Mouse (Mus musculus): ENCODE results near the gene Slc6a20b. TPM values are rescaled to one million over a fixed set of nuclear protein-coding genes. Genes with fewer than 3 reads are reported as not detected.

Slc6a20b gene
- polyA plus RNA-seq (2012; rRNA removed; ENCODE audit: low replicate concordance), result 1.00 and 1.3 TPM in 2 replicates

DNA sequence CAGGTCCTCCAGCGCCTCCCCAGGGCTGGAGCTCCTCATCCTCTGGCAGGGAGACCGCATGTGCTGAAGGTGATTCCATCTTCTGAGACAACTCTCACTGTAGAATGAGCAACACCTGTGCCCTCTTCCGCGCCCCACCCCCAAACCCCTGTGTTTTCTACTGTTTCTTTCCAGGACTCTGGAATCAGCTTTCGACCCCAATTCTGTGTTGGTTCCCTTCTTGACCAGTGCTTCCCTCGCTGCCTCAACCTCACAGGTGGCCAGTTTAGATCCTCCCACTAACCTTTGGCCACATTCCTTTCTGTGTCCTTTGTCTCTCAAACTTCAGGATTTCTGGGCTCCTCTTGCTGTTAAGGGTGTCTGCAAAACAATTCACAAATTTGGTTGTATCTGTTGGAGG is at the start of gene Slc6a20b:
Gene Slc6a20b, minus strand, starts transcription at position 285 of the 400 bp plus-strand sequence.

DNA sequence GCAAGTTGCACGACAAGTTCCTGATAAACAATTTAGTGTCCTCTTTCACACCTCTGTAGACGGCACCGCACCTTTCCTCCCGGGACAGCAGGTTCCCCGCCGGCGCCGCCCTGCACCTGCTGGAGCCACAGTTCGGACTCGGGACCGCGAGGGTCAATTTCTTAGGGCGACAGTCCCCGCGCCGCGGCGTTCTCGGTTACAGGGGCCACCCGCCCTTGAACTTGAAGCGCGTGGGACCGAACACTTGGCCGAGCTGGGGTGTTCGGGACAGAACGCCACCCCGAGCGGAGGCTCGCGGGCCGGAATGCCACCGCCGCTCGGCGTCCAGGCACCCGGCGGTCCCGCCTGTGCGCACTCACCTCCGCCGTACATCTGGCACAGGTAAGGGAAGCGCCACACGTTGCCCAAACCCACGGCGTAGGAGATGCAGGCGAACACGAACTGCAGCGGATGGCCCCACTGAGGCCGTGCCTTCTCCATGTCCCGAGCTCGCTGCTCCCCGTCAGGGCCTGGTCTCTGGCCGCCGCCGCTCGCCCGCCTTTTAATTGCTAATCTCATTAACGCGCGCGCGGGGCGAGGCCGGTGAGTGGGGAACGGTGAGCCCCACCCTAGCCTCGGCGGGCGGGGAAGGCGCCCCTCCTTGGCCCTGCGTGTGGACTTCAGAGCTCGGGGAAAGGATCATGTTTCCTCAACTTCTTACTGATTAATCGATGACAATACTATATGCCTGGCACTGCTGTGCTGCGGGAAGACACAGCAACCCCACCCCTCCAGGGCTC is 46.2 kb upstream of the Slc6a20b start, which contains the start of the genes Ccr9 and Slc6a20a:
Gene Ccr9, plus strand, starts transcription at position 113 of the 779 bp plus-strand sequence.
Gene Slc6a20a, minus strand, starts transcription at position 559 of the 779 bp plus-strand sequence.

Other genes with a start within 250 kb of the Slc6a20b start
- 33.8 and 43.9 TPM in 2 replicates for gene Limd1, start 153.9 kb downstream of the Slc6a20b start, polyA plus RNA-seq (2012; rRNA removed; ENCODE audit: low replicate concordance)
- gene Sacm1l, start 102.8 kb downstream of the Slc6a20b start, polyA plus RNA-seq (2012; rRNA removed; ENCODE audit: low replicate concordance), result 1.2 and 1.8 TPM in 2 replicates
- gene Ccr9, start 45.9 kb upstream of the Slc6a20b start, polyA plus RNA-seq (2012; rRNA removed; ENCODE audit: low replicate concordance), result 1.6 and 2.9 TPM in 2 replicates
- gene Slc6a20a, start 46.3 kb upstream of the Slc6a20b start, polyA plus RNA-seq (2012; rRNA removed; ENCODE audit: low replicate concordance), result 191 and 196 TPM in 2 replicates
- 0.05 and 0.42 TPM in 2 replicates for gene Lztfl1, start 85.1 kb upstream of the Slc6a20b start, polyA plus RNA-seq (2012; rRNA removed; ENCODE audit: low replicate concordance)
- 0.21 and 0.82 TPM in 2 replicates for gene Cxcr6, start 173.9 kb upstream of the Slc6a20b start, polyA plus RNA-seq (2012; rRNA removed; ENCODE audit: low replicate concordance)
- gene Fyco1, start 219.3 kb upstream of the Slc6a20b start, polyA plus RNA-seq (2012; rRNA removed; ENCODE audit: low replicate concordance), result 2.1 and 3.5 TPM in 2 replicates
- 0.15 and 0.29 TPM in 2 replicates for gene Xcr1, start 229.5 kb upstream of the Slc6a20b start, polyA plus RNA-seq (2012; rRNA removed; ENCODE audit: low replicate concordance)